Mouse (Mus musculus): Measurements from ENCODE around the gene Krt33b. TPM values are rescaled to one million over a fixed set of nuclear protein-coding genes. Genes with fewer than 3 reads are reported as not detected.
A peak's percentile ranks its signal among the peaks of the same experiment; 100 is the strongest.

Gene Krt33b
- total and polyA plus RNA-seq, 2 experiments, result not detected

- TF ChIP-seq CTCF (IDR thresholded peaks at IDR 0.05; ENCODE audit: low read depth, low read length) (no peak), POLR2A (IDR thresholded peaks at IDR 0.05; ENCODE audit: extremely low read depth, insufficient read depth, low read length) (no peak)
- no peaks in the 10 kb centered on the region for H3K36me3 ChIP-seq (ENCODE audit: control insufficient read depth, insufficient read depth, low read length)
- no peak overlapping the region for H3K27ac ChIP-seq (replicated peaks; ENCODE audit: insufficient read depth, low read depth, low read length)
- H3K79me2 ChIP-seq (ENCODE audit: control insufficient read depth, insufficient read depth, low read length), result no peaks in the 10 kb centered on the region
- peaks cover 7% of the 10 kb centered on the region; the same call in 1 of the 2 replicates for H3K27me3 ChIP-seq (ENCODE audit: control insufficient read depth, insufficient read depth, low read length)
- no peak overlapping the region for H3K4me3 ChIP-seq (ENCODE audit: insufficient read depth, low read depth, low read length)
- H3K4me1 ChIP-seq (ENCODE audit: control insufficient read depth, insufficient read depth, low read length), result no peaks in the 10 kb centered on the region
- 73% methylated on average over 3 of the region's 3 CpGs for WGBS
- no peak for DNase-seq (ENCODE audit: extremely low read depth, low read depth, low spot score)
- no peak overlapping the region for H3K9ac ChIP-seq (ENCODE audit: low read depth, low read length)
Observed at GRCm38 (mm10) chr11:99990571-99990970, 39.1 kb downstream of the Krt33b start.

GRCm38 (mm10) chr11:99989881-99990405, 39.7 kb downstream of the Krt33b start:
- no peaks in the 10 kb centered on the region for H3K4me1 ChIP-seq (ENCODE audit: control insufficient read depth, insufficient read depth, low read length)
- peaks cover 7% of the 10 kb centered on the region; the same call in 1 of the 2 replicates for H3K27me3 ChIP-seq (ENCODE audit: control insufficient read depth, insufficient read depth, low read length)
- H3K79me2 ChIP-seq (ENCODE audit: control insufficient read depth, insufficient read depth, low read length), result no peaks in the 10 kb centered on the region
- no peak for DNase-seq (ENCODE audit: extremely low read depth, low read depth, low spot score)
- no peak overlapping the region for H3K4me3 ChIP-seq (ENCODE audit: insufficient read depth, low read depth, low read length)
- H3K36me3 ChIP-seq (ENCODE audit: control insufficient read depth, insufficient read depth, low read length), result no peaks in the 10 kb centered on the region
- no peak overlapping the region for H3K9ac ChIP-seq (ENCODE audit: low read depth, low read length)
- H3K27ac ChIP-seq (replicated peaks; ENCODE audit: insufficient read depth, low read depth, low read length), result no peak overlapping the region
- TF ChIP-seq CTCF (IDR thresholded peaks at IDR 0.05; ENCODE audit: low read depth, low read length), result no peak
- TF ChIP-seq POLR2A (IDR thresholded peaks at IDR 0.05; ENCODE audit: extremely low read depth, insufficient read depth, low read length), result no peak
- WGBS, result 80% methylated on average over 6 of the region's 6 CpGs

GRCm38 (mm10) chr11:99988530-99988929, 41.1 kb downstream of the Krt33b start:
- DNase-seq (ENCODE audit: extremely low read depth, low read depth, low spot score), result no peak
- Histone ChIP-seq H3K79me2 (ENCODE audit: control insufficient read depth, insufficient read depth, low read length) (no peaks in the 10 kb centered on the region), H3K27me3 (ENCODE audit: control insufficient read depth, insufficient read depth, low read length) (peaks cover 1% of the 10 kb centered on the region; the same call in 1 of the 2 replicates), H3K27ac (replicated peaks; ENCODE audit: insufficient read depth, low read depth, low read length) (no peak overlapping the region), H3K4me3 (ENCODE audit: insufficient read depth, low read depth, low read length) (no peak overlapping the region), H3K9ac (ENCODE audit: low read depth, low read length) (no peak overlapping the region), H3K4me1 (ENCODE audit: control insufficient read depth, insufficient read depth, low read length) (no peaks in the 10 kb centered on the region), H3K36me3 (ENCODE audit: control insufficient read depth, insufficient read depth, low read length) (no peaks in the 10 kb centered on the region)
- TF ChIP-seq CTCF (IDR thresholded peaks at IDR 0.05; ENCODE audit: low read depth, low read length) (no peak), POLR2A (IDR thresholded peaks at IDR 0.05; ENCODE audit: extremely low read depth, insufficient read depth, low read length) (no peak)
- 91% methylated on average over 3 of the region's 3 CpGs for WGBS

- Histone ChIP-seq H3K27me3 (ENCODE audit: control insufficient read depth, insufficient read depth, low read length) (no peaks in the 10 kb centered on the region), H3K27ac (replicated peaks; ENCODE audit: insufficient read depth, low read depth, low read length) (no peak within 1 kb of the TSS), H3K36me3 (ENCODE audit: control insufficient read depth, insufficient read depth, low read length) (no peaks in the 10 kb centered on the region), H3K4me1 (ENCODE audit: control insufficient read depth, insufficient read depth, low read length) (no peaks in the 10 kb centered on the region), H3K79me2 (ENCODE audit: control insufficient read depth, insufficient read depth, low read length) (no peaks in the 10 kb centered on the region), H3K4me3 (ENCODE audit: insufficient read depth, low read depth, low read length) (no peak within 1 kb of the TSS), H3K9ac (ENCODE audit: low read depth, low read length) (no peak within 1 kb of the TSS)
- TF ChIP-seq POLR2A (IDR thresholded peaks at IDR 0.05; ENCODE audit: extremely low read depth, insufficient read depth, low read length), result no peak
- TF ChIP-seq CTCF (IDR thresholded peaks at IDR 0.05; ENCODE audit: low read depth, low read length), result no peak
- WGBS, result 77% methylated on average over 8 of the region's 8 CpGs
- DNase-seq (ENCODE audit: extremely low read depth, low read depth, low spot score), result no peak
Observed at GRCm38 (mm10) chr11:99986180-99986647, 43.5 kb downstream of the Krt33b start, which contains the start of gene Krtap16-1. Gene Krtap16-1 (minus strand): TSS chr11:99986597.

- WGBS, result 81% methylated on average over 20 of the region's 20 CpGs
Observed at GRCm38 (mm10) chr11:99985291-99986092, 44.2 kb downstream of the Krt33b start.

More at GRCm38 (mm10) chr11:99985291-99986092, 44.2 kb downstream of the Krt33b start:
- no peak overlapping the region for H3K4me3 ChIP-seq (ENCODE audit: insufficient read depth, low read depth, low read length)
- no peak for TF ChIP-seq POLR2A (IDR thresholded peaks at IDR 0.05; ENCODE audit: extremely low read depth, insufficient read depth, low read length)
- TF ChIP-seq CTCF (IDR thresholded peaks at IDR 0.05; ENCODE audit: low read depth, low read length), result no peak
- DNase-seq (ENCODE audit: extremely low read depth, low read depth, low spot score), result peak; percentile 62
- no peaks in the 10 kb centered on the region for H3K4me1 ChIP-seq (ENCODE audit: control insufficient read depth, insufficient read depth, low read length)
- no peaks in the 10 kb centered on the region for H3K27me3 ChIP-seq (ENCODE audit: control insufficient read depth, insufficient read depth, low read length)
- H3K9ac ChIP-seq (ENCODE audit: low read depth, low read length), result no peak overlapping the region
- no peak overlapping the region for H3K27ac ChIP-seq (replicated peaks; ENCODE audit: insufficient read depth, low read depth, low read length)
- no peaks in the 10 kb centered on the region for H3K79me2 ChIP-seq (ENCODE audit: control insufficient read depth, insufficient read depth, low read length)
- H3K36me3 ChIP-seq (ENCODE audit: control insufficient read depth, insufficient read depth, low read length), result no peaks in the 10 kb centered on the region

Measured in liver, adult 2 months (tissue).